Mouse (Mus musculus): Measurements from ENCODE around the gene Dusp22.

The Dusp22 gene

DNA sequence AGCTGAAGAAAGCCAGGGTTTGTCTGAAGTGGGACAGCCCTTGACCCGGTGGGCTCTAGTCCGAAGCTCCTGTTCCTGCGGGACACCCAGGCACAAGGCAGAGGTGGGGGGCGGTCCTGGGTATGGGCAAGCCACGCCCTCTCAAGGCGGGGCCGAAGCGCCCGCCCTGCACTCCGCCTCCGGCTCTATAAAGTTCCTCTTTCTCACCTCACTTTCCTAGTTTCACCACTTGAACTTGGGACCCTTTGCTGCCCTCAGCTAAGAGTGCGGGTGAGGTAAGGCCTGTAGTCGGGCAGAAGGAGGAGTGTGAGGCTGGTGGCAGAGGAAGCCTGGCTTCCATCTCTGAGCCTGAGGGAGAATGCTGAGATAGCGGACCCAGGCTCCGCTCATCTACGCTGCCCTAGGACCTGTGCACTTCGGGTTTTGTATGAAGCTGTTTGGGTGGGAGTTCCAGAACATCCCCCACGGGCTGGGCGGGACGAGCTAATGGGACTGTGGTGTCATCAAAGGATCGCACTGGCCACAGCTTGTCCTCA lies 89.3 kb downstream of the Dusp22 start, which contains the start of gene Irf4:
Irf4 (plus strand) TSS at position 206 of the 536 bp plus-strand sequence.
- no peak for DNase-seq (ENCODE audit: extremely low spot score, low read depth, low spot score)

DNA sequence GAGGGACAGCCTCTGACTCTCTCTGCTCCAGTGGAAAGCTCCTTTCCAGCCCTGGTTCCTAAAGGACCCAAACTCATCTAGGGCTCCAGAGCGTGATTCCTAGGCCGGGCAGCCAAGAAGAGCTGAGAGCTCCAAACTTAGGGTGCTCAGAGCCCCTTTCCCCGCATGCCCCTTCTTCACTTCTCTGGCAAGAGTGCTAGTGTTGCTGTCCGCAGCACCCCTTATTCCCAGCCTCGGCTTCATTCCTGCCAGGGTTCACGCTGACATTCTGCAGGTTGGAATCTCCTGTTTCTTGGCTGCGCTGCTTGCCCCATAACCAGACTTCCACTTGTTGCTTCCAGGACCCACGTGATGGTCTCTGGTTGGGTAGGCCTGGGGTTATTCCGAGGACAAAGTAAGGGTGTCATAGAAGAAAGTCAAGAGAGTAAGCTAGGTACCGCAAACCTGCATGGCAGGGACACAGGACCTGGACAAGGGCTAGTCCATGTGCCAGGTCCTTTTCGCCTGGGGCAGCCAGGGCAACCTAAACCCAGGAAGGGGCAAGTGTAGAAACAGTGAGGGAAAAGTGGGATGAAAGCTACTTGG lies 89.8 kb downstream of the Dusp22 start:
- no peak for DNase-seq (ENCODE audit: extremely low spot score, low read depth, low spot score)

DNA sequence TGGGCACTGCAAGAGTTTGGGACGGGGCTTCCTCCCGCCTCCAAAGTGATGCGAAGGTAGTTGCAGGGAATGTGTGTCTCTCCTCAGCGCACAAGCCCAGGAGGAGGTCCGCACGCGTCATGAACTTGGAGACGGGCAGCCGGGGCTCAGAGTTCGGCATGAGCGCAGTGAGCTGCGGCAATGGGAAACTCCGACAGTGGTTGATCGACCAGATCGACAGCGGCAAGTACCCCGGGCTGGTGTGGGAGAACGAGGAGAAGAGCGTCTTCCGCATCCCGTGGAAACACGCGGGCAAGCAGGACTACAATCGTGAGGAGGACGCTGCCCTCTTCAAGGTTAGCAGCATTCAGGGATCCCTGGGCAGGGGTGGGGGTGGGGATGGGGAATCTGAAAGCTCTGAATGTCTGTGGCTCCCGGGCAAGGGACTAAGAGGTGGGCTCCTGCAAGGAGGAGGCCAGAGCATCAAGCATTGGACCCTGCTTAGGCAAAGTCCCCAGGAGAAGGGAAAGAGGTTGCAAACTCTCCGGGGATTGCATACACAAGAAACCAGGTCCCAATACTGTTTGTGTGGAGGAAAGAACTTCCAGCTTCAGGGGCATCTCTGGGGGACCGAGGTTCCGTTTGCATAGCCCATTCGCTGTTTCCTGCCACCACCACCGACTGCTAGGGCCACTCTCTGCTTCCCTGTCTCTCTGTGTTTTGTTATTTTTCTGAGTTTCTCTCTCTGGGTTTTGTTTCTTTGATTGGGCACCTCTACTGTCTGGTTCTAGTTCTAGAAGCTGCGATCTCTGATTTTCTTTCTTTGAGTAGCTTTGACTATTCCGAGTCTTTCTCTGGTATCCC lies 90.9 kb downstream of the Dusp22 start:
- no peak for DNase-seq (ENCODE audit: extremely low spot score, low read depth, low spot score)

DNA sequence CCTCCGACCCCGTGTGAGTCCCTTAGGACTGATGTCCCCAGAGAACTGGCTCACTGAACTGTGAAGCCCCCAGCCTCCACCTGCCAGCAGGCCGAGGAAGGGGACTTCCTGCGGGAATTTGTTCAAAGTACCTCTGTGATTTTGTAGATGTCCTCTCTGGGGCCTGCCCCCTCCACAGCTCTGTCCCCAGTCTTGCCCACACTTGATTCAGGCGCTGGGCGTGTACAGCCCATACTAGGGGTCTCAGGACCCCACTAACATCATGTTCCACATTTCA lies 91.4 kb downstream of the Dusp22 start:
- no peak for DNase-seq (ENCODE audit: extremely low spot score, low read depth, low spot score)

DNA sequence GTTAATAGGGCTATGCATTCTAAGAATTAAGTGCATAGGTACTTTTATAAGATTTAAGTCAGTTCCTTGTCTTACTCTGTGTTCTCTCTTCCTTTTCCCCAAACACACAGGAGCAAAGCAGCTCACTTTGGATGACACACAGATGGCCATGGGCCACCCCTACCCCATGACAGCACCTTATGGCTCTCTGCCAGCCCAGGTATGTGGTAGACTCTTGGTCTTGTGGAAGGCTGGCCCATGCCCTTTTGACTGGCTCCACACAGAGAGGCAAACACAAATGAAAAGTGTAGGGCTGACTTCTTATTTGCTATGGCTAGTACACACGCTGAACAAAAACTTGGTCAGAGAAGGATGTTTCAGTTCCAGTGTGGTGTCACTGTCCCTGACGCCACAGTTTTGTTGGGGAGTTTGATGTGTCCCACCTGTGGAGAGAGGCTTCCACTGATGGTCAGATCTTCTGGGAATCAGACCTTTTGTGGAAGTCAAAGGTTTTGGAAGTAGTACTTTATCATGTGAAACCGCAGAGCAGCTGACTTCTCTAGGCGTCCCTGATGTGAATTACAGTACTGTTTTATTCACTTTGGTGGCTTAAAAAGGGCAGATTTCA lies 92.9 kb downstream of the Dusp22 start:
- DNase-seq (ENCODE audit: extremely low spot score, low read depth, low spot score) = no peak

DNA sequence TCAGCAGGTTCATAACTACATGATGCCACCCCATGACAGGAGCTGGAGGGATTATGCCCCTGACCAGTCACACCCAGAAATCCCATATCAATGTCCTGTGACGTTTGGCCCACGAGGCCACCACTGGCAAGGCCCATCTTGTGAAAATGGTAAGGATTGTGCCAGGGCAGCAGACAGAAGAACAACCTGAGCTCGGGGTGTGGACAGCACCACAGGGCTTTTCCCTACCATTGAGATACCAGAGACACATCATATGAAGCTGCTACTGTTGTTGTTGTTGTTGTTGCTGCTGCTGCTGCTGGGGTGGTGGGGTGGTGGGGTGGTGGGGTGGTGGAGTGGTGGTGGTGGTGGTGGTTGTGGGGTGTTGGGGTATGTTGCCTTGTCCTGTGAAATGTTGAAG lies 93.6 kb downstream of the Dusp22 start:
- no peak for DNase-seq (ENCODE audit: extremely low spot score, low read depth, low spot score)

DNA sequence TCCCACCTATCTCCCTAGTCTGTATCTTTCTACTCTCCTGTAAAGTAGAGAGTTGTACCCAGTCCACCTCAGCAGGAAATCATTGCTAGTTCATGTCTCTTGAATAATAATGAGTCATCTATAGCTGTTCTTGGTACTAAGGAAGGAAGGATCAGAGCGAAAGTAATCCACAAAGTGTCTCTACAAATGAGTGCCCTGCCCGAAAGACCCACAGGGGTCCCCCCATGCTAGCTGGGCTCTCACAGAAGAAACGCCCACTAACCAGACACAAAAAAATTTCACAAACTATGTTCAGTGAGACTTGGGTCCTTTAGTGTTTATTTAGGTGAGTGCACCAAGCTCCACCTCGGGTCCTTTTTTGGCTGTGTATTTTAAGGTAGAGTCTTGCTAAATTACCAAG lies 94.3 kb downstream of the Dusp22 start:
- no peak for DNase-seq (ENCODE audit: extremely low spot score, low read depth, low spot score)

DNA sequence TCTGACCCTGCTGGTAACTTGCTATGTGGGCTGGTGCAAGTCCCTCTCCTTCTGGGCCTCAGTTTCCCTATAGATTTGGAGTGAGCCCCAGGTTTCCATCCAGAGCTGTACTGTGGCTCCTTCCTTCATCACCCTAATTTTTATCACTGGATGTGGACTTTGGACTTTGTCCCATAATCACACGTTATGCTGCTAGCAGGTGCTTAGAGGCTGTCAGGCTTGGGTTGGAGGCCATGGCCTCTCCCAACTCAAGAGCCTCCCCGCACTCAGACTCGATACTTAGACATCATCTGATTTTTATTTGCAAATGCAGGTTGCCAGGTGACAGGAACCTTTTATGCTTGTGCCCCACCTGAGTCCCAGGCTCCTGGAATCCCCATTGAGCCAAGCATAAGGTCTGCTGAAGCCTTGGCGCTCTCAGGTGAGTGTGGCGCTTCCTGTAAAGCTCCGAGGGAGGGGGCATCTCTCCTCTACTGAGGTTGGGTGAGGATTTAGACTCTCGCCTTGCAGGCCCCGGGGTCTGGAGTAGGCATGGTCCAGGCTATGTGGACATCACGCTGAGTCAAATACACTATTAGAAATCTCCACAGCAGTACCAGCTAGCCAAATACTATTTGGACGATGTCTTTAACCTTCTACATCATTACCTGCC lies 95.2 kb downstream of the Dusp22 start:
- DNase-seq (ENCODE audit: extremely low spot score, low read depth, low spot score) = no peak

DNA sequence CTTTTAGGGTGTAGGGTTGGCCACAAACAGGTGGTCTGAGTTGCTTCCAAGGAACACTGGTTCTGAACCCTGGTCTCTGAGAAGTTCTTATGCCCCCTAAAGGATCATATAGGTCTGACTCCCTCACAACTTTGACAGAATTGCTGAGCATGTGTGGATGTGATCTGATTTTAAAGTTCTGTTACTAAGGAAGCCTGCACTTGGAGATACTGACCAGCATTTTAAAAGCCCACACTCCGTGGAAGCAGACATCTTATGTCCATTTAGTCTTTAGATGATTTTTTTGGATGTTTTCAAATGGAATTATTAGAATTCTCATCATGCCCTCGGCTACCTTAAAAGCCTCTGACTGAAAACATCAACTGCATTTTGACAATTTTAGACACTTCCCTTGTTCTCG lies 95.8 kb downstream of the Dusp22 start:
- no peak for DNase-seq (ENCODE audit: extremely low spot score, low read depth, low spot score)

DNA sequence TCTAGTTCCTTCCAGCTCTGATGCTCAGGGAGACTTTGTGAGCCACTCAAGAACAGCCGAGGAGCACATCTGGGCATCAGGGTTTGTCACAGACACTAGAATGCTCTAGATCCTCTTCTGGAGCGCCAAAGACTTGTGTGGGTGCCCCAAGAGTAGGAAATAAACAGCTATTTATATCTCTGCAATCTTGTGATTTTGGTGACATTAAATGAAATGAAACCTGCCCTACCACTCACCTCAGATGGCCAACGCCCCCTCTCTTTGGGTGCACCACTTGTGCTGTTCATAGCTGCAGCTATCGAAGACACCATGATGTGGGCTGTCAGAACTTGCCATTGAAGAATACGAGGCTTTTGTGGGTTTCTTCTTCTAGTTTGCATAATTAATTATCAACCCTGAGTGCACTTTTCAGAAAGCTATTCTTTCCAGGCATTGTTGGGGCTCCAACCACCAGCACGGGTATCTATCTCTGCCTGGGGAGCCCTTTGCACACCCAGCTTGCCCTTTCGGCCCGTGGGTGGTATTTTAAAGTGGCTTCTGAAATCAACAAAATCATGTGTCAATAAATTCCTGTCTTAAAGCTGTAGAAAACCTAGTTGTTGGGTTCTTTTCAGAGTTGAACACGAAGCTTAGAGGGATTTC lies 96.3 kb downstream of the Dusp22 start:
- no peak for DNase-seq (ENCODE audit: extremely low spot score, low read depth, low spot score)

DNA sequence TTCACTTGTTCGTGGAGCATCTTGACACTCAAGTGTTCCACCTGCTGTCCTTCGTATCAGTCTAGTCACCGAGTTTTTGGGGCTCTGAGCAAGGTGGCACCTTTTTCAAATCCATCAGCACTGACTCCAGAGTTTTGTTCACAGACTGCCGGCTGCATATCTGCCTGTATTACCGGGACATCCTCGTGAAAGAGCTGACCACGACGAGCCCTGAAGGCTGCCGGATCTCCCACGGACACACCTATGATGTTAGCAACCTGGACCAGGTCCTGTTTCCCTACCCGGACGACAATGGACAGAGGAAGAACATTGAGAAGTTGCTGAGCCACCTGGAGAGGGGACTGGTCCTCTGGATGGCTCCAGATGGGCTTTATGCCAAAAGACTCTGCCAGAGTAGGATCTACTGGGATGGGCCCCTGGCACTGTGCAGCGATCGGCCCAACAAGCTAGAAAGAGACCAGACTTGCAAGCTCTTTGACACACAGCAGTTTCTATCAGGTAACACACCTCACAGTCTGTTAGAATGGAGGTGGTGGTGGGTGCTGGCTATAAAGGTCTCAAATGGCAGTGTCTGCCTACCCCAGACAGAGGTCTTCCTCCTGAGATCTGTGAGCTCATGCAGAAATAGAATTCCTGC lies 97.6 kb downstream of the Dusp22 start:
- DNase-seq (ENCODE audit: extremely low spot score, low read depth, low spot score) = no peak

DNA sequence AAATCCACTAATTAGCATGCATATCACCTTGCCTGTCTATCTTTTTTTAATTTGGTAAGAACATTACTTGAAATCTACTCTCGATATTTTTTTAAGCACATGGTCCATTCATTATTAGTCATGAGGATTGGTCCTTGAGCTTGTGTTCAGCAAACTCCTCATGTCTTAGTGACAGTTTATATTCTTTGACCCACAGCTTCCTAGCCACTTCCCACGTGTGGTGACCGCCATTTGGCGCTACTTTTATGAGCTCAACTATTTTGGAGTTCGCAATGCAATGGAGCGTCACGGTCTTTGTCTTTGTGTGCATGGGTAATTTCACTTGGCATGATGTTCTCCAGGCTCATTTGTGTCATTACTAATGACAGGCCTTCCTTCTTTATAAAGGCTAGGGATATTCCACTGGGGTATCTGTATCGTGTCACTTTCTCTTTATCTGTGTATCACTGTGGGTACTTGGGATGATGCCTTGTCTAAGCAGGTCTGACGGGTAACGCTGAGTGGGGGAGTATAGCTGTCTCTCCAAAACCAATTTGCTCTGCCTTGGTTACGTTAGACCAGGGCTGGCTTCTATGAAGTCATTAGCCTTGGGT lies 99.1 kb downstream of the Dusp22 start:
- DNase-seq (ENCODE audit: extremely low spot score, low read depth, low spot score) = no peak

DNA sequence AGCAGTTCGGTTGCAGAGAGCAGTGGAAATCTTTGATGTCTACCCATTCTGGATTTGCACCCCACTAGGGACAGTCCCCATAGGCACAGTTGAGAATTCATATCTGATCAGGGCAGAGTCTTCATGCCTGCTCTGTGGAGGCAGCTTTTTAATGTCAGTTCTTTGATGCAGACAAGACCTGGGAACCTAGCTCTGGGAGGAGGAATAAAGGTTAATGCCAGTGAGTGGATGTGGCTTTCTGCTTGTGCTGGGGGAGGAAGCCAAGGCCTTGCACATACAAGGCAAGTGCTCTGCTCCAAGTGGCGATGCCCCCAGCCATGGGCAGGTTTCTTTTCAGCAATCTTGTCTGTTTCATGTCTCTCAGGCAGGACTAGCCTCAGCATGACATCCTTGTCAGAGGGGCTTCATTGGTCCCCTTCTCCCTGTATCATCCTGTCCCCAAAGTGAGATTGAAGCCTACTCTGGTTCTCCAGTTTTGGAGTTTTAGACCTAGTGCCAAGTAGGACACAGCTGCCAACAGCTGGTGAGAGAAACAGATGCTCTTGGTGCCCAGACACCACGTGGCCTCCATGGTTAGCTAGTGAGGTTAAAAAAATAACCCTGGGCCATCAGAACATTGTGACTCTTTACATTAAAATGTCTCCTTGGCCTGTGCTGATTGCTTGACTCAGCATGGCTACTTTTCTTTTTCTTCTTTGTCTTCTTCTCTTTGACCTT lies 100.7 kb downstream of the Dusp22 start:
- DNase-seq (ENCODE audit: extremely low spot score, low read depth, low spot score) = no peak

All from hindlimb bud, embryonic 11.5 days (tissue).